Mouse (Mus musculus) hindbrain, embryonic 16.5 days (tissue): Measurements from ENCODE around the gene Rabep2. TPM values are rescaled to one million over a fixed set of nuclear protein-coding genes. Genes with fewer than 3 reads are reported as not detected.

Source experiments
- ATAC-seq: fragments of 200-750 bp; cut with Nextera tagmentation; 2 replicates; pipeline ENCODE4 v1.8.0; 2017; ENCODE audit warnings: moderate TSS enrichment, moderate library complexity
- H3K27ac ChIP-seq: fragments of 300-500 bp; sonication (generic); 2 replicates; pipeline ENCODE4 v1.5.1; 2014; ENCODE audit warnings: low read depth, mild to moderate bottlenecking, control low read depth, low read length, moderate library complexity
- H3K27me3 ChIP-seq: fragments of 300-500 bp; sonication (generic); replicated peaks from 2 replicates; pipeline ENCODE4 v1.6.1; 2014; ENCODE audit warnings: low read length; ENCODE audit not compliant: control insufficient read depth, insufficient read depth
- H3K36me3 ChIP-seq: fragments of 300-500 bp; sonication (generic); 2 replicates; pipeline ENCODE4 v1.6.1; 2014; ENCODE audit warnings: mild to moderate bottlenecking, low read length, moderate library complexity, mixed read lengths; ENCODE audit not compliant: control insufficient read depth, insufficient read depth
- H3K4me1 ChIP-seq: fragments of 300-500 bp; sonication (generic); 2 replicates; pipeline ENCODE4 v1.6.1; 2014; ENCODE audit warnings: low read depth, low read length; ENCODE audit not compliant: control insufficient read depth, insufficient read depth
- H3K4me2 ChIP-seq: fragments of 300-500 bp; sonication (generic); 2 replicates; pipeline ENCODE4 v1.6.1; 2014; ENCODE audit warnings: mild to moderate bottlenecking, low read length, control low read depth, moderate library complexity
- H3K4me3 ChIP-seq: fragments of 300-500 bp; sonication (generic); 2 replicates; pipeline ENCODE4 v1.5.1; 2014; ENCODE audit warnings: mild to moderate bottlenecking, low read length, control low read depth, moderate library complexity
- H3K9ac ChIP-seq: fragments of 300-500 bp; sonication (generic); 2 replicates; pipeline ENCODE4 v1.6.1; 2014; ENCODE audit warnings: low read depth, mild to moderate bottlenecking, control low read depth, low read length, moderate library complexity
- H3K9me3 ChIP-seq: fragments of 300-500 bp; sonication (generic); 2 replicates; pipeline ENCODE4 v1.6.1; 2014; ENCODE audit warnings: mild to moderate bottlenecking, low read length, moderate library complexity; ENCODE audit not compliant: control insufficient read depth
- WGBS: fragments of 180-500 bp; shearing (Covaris S2); extraction: QIAGEN DNeasy Blood & Tissue Kit; methylation state at CpG from one replicate; pipeline ENCODE4 v1.1.7; 2014; 5-methylcytosine and 5-hydroxymethylcytosine counted together
- polyA plus RNA-seq: library from polyadenylated mRNA; unstranded; fragments of >200 nt; fragmentation: Nextera tagmentation; extraction: Ambion mirVana; gene quantifications from 2 replicates; pipeline ENCODE4 v1.2.1, GENCODE M21; 2015

Gene Rabep2
- polyA plus RNA-seq, 1 experiment from 2014 or later: 23.1 TPM

DNA sequence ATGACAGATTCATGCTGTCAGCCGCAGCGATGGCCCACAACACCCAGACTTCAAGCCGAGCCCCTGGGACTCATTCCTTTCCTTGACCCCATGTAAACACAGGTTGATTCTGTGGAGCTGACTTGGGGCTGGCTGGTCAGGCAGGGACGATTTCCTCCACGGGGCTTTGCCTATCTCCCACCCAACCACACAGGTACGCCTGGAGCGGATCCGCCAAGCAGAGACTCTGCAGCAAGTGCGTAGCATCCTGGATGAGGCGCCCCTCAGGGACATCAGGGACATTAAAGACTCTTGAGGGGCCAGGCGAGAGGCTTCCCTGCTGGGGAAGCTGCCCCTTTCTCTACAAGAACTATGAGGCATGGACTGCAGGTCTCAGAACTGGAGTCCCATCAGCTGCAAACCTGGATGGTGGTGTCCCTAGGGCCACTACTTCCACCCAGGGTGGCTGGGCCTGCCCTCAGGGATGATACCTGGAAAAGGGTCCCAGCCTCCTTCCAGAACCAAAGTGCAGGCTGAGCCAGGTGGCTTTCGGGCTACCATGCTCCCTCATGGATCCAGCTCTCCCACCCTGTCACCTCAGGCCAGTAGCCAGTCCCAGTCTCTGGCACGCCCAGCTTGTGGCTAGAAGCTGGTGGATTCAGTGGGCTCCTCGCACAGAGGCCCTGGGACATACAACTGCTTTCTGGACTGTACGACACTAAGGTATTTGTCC is 16.7 kb downstream of the Rabep2 start:
- no peaks in the 10 kb centered on the region for H3K9me3 ChIP-seq
- no peak for ATAC-seq
- H3K4me1 ChIP-seq: no peaks in the 10 kb centered on the region
- no peak overlapping the region for H3K9ac ChIP-seq
- no peaks in the 10 kb centered on the region for H3K27me3 ChIP-seq
- H3K27ac ChIP-seq: no peak overlapping the region
- no peak overlapping the region for H3K4me3 ChIP-seq
- no peak overlapping the region for H3K4me2 ChIP-seq
- peaks cover 16% of the 10 kb centered on the region for H3K36me3 ChIP-seq
- WGBS: 95% methylated on average over 15 of the region's 15 CpGs

DNA sequence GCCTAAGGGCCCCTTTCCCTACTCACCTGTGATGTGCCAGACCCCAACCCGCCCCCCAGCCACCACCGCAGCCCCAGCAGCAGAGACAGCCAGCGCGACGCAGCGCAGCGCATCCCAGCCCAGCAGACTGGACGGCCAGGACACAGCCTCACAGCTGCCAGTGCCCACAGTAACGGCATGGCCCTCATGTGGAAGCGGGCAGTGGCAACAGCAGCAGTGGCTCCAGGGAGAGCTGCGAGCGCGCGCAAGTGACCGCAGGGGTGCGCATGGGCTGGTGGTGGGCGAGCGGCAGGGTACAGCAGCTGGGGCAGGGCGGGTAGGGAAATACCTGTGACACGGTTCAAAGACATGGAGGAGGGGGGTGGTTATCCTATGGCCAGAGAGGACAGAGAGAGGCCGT is 17.7 kb downstream of the Rabep2 start:
- H3K4me2 ChIP-seq: no peak overlapping the region
- WGBS: 89% methylated on average over 21 of the region's 21 CpGs
- H3K36me3 ChIP-seq: peaks cover 16% of the 10 kb centered on the region
- no peak overlapping the region for H3K4me3 ChIP-seq
- H3K27me3 ChIP-seq: no peaks in the 10 kb centered on the region
- H3K9me3 ChIP-seq: no peaks in the 10 kb centered on the region
- H3K9ac ChIP-seq: no peak overlapping the region
- ATAC-seq: no peak
- no peaks in the 10 kb centered on the region for H3K4me1 ChIP-seq
- H3K27ac ChIP-seq: no peak overlapping the region

DNA sequence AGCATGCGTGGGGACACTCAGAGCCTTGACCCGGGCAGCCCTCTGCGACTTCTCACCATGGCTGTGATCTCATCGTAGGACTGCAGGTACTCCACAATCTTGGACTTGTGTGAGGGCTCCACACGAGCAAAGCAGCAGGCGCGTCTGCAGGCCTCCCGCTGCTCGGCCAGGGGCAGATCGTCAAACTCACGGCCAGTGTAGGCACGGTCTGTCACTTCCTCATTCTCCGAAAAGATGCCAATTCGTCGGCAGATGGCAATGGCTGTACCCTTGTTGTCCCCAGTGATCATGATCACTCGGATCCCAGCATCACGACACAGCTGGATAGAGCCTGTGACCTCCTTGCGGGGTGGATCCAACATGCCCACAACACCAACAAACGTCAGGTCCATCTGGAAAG is 19.9 kb downstream of the Rabep2 start:
- Histone ChIP-seq H3K27ac (no peak overlapping the region), H3K36me3 (peaks cover 16% of the 10 kb centered on the region), H3K27me3 (no peaks in the 10 kb centered on the region), H3K4me3 (no peak overlapping the region), H3K4me1 (no peaks in the 10 kb centered on the region), H3K9me3 (no peaks in the 10 kb centered on the region), H3K4me2 (no peak overlapping the region), H3K9ac (no peak overlapping the region)
- no peak for ATAC-seq
- WGBS: 89% methylated on average over 19 of the region's 19 CpGs

DNA sequence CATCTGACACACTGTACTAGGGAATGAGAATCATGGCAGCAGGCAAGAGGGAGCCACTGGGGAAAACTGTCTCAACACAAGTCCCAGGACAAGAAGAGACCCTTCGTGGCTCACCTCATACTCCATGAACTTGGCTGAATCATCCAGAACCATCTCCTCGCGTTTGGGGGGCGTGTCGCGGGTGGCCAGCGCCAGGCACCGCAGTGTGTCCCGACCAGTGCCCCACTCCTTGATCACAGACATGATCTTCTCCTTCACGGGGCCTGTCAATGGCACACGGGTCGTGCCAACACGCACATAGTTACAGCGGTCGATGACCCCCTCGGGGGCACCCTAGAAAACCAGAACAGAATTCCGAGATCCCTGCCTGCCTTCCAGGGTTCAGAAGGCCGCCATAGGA is 21.4 kb downstream of the Rabep2 start:
- WGBS: 94% methylated on average over 18 of the region's 18 CpGs
- Histone ChIP-seq H3K27ac (no peak overlapping the region), H3K27me3 (no peaks in the 10 kb centered on the region), H3K4me2 (no peak overlapping the region), H3K9me3 (no peaks in the 10 kb centered on the region), H3K4me3 (no peak overlapping the region), H3K9ac (no peak overlapping the region), H3K36me3 (peaks cover 10% of the 10 kb centered on the region; the same call in 1 of the 2 replicates), H3K4me1 (no peaks in the 10 kb centered on the region)
- no peak for ATAC-seq

DNA sequence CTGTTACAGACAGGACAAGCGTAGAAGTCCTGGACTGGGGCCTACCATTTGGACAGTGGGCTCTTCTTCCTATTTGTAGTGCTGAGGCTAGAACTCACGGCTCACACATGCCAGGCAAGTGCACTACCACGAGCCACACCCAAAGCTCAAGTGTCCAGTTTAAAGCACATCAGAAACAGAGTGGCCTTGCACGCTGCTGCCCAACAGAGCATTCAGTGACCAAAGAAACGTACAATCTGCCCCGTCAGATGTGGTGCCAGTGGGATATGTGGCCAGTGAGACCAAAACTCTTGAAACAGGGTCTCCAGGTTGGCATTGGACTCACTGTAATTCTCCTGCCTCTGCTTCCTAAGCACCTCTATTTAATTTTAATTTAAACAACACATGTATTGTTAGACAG is 22.1 kb downstream of the Rabep2 start:
- WGBS: 88% methylated on average over 6 of the region's 6 CpGs
- peaks cover 7% of the 10 kb centered on the region; the same call in 1 of the 2 replicates for H3K36me3 ChIP-seq
- no peak for ATAC-seq
- no peaks in the 10 kb centered on the region for H3K4me1 ChIP-seq
- H3K27ac ChIP-seq: no peak overlapping the region
- H3K9ac ChIP-seq: no peak overlapping the region
- no peaks in the 10 kb centered on the region for H3K9me3 ChIP-seq
- H3K4me3 ChIP-seq: no peak overlapping the region
- no peaks in the 10 kb centered on the region for H3K27me3 ChIP-seq
- no peak overlapping the region for H3K4me2 ChIP-seq

DNA sequence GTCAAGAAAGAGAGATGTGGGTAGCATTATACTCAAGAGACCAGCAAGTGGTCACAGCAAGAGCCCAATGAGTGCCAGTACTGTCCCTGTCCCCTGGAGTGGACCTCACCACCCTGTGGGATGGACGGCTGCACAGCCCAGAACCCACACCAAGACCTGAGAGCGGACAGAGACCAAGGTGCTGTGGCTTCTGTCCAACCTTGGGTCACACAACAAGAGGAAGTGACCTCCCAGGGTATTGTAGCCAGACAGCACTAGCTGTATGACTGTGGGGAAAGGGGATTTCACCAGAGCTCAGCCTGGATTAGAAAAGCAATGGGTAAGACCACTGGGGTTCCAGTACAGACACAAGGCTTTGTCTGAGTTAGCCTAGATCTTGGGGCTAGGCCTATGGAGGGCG is 23.7 kb downstream of the Rabep2 start:
- WGBS: 91% methylated on average over 3 of the region's 3 CpGs

DNA sequence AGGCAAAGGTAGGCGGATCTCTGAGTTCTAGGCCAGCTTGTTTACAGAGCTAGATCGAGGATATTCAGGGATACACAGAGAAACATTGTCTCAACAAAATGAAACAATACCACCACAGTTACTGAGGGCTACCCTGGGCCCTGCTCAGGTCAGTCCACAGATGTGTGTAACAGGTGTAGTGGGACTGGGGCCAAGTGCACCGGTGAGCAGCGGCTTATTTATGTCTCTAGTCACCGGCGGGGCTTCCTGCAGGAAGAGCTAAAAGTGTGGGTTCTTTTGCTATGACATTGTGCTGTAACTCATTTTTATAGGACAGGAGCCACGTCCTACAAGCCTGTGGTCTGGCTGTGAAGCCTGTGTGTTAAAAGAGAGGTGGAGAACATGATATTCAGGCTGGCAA is 25.3 kb downstream of the Rabep2 start:
- Histone ChIP-seq H3K27me3 (no peaks in the 10 kb centered on the region), H3K4me1 (no peaks in the 10 kb centered on the region), H3K27ac (no peak overlapping the region), H3K4me3 (no peak overlapping the region), H3K4me2 (no peak overlapping the region), H3K36me3 (no peaks in the 10 kb centered on the region), H3K9me3 (no peaks in the 10 kb centered on the region), H3K9ac (no peak overlapping the region)
- no peak for ATAC-seq
- 77% methylated on average over 7 of the region's 7 CpGs for WGBS

More for the DNA sequence above, 23.7 kb downstream of the Rabep2 start:
- Histone ChIP-seq H3K4me1 (no peaks in the 10 kb centered on the region), H3K27ac (no peak overlapping the region), H3K36me3 (peaks cover 4% of the 10 kb centered on the region; the same call in 1 of the 2 replicates), H3K9me3 (no peaks in the 10 kb centered on the region), H3K9ac (no peak overlapping the region), H3K27me3 (no peaks in the 10 kb centered on the region), H3K4me2 (no peak overlapping the region), H3K4me3 (no peak overlapping the region)
- no peak for ATAC-seq

DNA sequence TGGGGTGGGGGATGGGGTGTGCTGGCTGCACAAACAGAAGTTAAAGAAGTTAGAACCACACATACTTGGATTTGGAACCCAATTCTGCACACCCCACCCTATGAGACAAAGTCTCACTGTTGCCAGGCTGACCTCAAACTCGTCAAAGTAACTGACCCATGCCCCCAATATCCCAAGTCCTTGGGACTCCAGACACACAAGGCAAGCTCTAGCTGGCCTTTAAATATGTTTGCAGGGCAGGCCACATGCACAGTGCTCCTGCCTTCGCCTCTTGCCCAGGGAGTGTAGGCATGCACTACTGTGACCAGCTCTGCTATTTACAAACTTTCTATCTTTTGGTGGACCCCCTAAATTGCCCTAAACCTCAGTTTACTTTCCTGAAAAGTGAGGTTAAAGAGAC is 26.7 kb downstream of the Rabep2 start:
- 81% methylated on average over 2 of the region's 2 CpGs for WGBS
- Histone ChIP-seq H3K4me2 (no peak overlapping the region), H3K27ac (no peak overlapping the region), H3K9ac (no peak overlapping the region), H3K4me1 (no peaks in the 10 kb centered on the region), H3K9me3 (no peaks in the 10 kb centered on the region), H3K27me3 (no peaks in the 10 kb centered on the region), H3K4me3 (no peak overlapping the region), H3K36me3 (no peaks in the 10 kb centered on the region)
- ATAC-seq: no peak

DNA sequence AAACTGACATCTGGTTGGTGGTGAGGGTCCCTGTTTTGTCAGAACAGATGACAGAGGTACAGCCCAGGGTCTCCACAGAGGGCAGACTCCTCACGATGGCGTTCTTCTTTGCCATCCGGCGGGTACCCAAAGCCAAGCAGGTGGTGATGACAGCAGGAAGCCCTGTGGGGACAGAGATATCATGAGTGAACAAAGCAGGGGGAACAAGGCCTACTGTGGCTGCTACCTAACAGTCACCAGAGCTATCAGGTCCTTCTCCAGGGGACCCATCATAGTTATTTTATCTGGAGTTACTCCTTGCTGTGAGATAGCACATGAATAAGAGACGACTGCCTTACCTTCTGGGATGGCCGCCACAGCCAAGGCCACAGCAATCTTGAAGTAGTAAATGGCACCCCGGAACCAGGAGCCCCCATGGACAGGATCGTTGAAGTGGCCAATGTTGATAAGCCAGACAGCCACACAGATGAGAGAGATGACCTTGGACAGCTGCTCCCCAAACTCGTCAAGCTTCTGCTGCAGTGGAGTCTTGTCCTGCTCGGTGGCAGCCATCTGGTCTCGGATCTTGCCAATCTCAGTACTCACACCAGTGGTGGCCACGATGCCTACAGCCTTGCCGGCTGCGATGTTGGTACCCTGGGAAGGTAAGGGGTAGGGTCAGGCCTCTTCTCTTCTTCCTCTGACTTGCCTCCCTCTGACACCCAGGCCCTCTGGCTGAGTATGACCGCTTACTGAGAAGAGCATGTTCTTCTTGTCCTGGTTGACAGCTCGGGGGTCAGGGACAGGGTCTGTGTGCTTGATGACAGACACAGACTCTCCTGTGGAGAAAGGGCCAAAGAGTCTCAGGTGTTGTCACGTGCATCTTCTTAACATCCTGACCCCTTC is 28.1 kb downstream of the Rabep2 start:
- WGBS: 87% methylated on average over 17 of the region's 17 CpGs
- ATAC-seq: no peak

More for the DNA sequence above, 28.1 kb downstream of the Rabep2 start:
- Histone ChIP-seq H3K36me3 (no peaks in the 10 kb centered on the region), H3K4me2 (no peak overlapping the region), H3K4me1 (no peaks in the 10 kb centered on the region), H3K27ac (no peak overlapping the region), H3K9me3 (no peaks in the 10 kb centered on the region), H3K4me3 (no peak overlapping the region), H3K27me3 (no peaks in the 10 kb centered on the region), H3K9ac (no peak overlapping the region)
